Mouse (Mus musculus) kidney, adult 18-20 months (tissue): ENCODE results near the gene Wfdc17.

Experiments
- DNase-seq: peaks from one replicate; pipeline ENCODE4 v3.0.0; 2021

Gene Wfdc17

GRCm38 (mm10) chr11:83741841-83742240 is 38.0 kb downstream of the Wfdc17 start:
- no peak for DNase-seq

GRCm38 (mm10) chr11:83742731-83743355 is 39.1 kb downstream of the Wfdc17 start:
- peak; percentile 5 for DNase-seq

DNA sequence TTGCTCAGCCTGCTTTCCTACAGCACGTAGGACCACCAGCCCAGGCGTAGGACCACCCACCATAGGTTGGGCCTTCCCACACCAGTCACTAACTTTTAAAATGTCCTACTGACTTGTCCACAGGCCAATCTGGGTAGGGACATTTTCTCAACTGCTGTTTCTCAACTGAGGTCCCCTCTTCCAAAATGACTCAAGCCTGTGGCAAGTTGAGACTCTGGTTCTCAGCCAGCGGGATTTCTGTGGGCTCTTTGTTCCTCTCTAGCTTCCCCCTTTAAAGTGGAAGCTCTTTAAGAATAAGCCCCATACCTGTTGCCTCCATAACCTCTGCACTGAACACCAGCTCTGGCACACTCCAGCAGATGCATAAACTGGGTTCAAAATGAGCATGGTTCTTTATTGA is 39.7 kb downstream of the Wfdc17 start:
- no peak for DNase-seq

DNA sequence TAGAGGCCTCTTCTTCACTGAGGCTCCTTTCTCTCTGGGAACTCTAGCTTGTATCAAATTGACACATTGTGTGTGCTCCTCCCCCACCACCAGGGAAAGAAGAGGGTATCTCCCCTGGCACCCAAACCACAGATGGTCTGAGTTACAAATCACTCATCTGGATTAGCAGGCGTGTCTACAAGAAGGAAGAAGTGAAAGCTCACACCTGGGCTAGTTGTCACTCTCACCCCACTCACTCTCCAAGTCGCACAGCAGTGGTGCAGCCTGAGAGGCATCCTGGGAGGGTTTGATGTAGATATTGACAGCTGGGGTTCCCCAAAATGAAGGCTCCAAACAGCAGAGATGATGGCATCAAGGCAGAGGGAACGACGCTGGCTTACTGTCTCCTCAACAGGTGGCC is 42.4 kb downstream of the Wfdc17 start:
- DNase-seq, result no peak

DNA sequence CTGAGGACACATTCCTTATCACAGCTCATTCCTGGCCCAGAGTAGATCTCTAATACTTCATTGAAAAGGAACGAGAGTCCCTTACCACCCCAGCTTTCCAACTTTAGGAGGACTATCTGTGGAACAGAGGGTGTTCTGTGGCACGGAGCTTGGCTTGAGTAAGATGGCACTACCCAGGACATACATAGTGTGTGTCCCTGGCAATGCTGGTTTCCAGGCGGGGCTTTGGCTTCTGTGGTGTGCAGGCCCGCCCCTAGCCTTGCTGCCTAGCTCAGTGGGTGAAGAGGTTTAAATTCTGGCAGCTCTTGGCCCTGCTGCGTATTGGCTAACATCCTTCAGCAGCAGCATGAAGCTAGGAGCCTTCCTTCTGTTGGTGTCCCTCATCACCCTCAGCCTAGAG is 42.9 kb downstream of the Wfdc17 start, which contains the start of gene Wfdc21:
TSS of gene Wfdc21 (plus strand) at position 260 of the 400 bp plus-strand sequence.
- DNase-seq, result no peak

- no peak for DNase-seq
Measured at GRCm38 (mm10) chr11:83747376-83748265, 43.8 kb downstream of the Wfdc17 start.

DNA sequence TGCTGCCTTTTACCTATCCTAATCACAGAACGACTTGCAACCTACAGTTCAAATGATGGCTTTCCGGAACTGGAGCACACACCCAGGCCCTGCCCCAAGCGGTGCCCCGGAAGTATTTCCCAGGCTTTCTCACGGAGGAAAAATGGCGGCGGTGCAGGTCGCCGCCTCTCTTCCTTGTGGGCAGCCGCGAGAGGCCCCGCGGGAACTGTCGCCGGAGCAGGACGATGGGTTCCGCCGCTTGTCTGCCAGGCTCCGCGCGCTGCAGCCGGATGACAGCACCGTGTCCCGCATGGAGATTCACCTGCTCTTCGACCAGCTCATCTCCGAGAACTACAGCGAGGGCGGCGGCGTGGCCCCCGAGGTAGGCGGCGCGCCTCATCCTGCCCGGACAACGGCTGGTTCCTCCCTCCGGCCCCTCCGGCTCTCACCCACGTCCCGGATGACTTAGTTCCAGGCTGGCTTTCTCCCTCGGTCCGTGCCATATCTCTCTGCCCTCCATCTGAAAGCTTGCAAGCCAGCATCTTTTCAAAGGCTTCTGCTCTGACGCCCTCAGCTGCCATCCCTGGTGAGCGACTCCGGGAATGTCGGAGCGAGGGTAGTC is 49.9 kb downstream of the Wfdc17 start, which contains the start of gene Heatr6:
TSS of gene Heatr6 (plus strand) at position 116 of the 601 bp plus-strand sequence.
- peak; percentile 91 for DNase-seq

- DNase-seq, result no peak
Measured at GRCm38 (mm10) chr11:83754227-83754626, 50.4 kb downstream of the Wfdc17 start.
